ENCODE assay signal across 18 mouse cellular contexts in genomic region chr4:45682746-45683145, GRCm38 (mm10).
"Had no signal": no experiment of that assay in that cellular context is flagged by ENCODE, and none has a peak within 500 bp of the region (broad histone marks: within the 10 kb centered on the region; RNA-seq: fewer than 3 reads in every experiment).

No protein-coding gene starts in this region.

- H3K27me3 ChIP-seq: heart, embryonic 12.5 days; hindbrain, embryonic 13.5 days; hindbrain, embryonic 15.5 days; limb, embryonic 12.5 days; liver, embryonic 13.5 days had no signal

- H3K9me3 ChIP-seq: heart, embryonic 10.5 days; heart, embryonic 12.5 days; hindbrain, embryonic 13.5 days; hindbrain, embryonic 15.5 days; kidney, embryonic 15.5 days; limb, embryonic 10.5 days; limb, embryonic 12.5 days; liver, embryonic 13.5 days had no signal

- H3K9ac ChIP-seq: heart, embryonic 12.5 days; hindbrain, embryonic 13.5 days; hindbrain, embryonic 15.5 days; kidney, embryonic 15.5 days; limb, embryonic 12.5 days; liver, embryonic 13.5 days had no signal

- H3K27ac ChIP-seq: heart, adult 2 months; heart, embryonic 10.5 days; hindbrain, embryonic 13.5 days; hindbrain, embryonic 15.5 days; hindbrain, postnatal 0 days; kidney, embryonic 15.5 days; kidney, postnatal 0 days; layer of hippocampus, adult 2 months; left cerebral cortex, adult 2 months; limb, embryonic 10.5 days; limb, embryonic 12.5 days; liver, embryonic 13.5 days had no signal

- H3K36me3 ChIP-seq: heart, embryonic 10.5 days; heart, embryonic 12.5 days; hindbrain, embryonic 13.5 days; hindbrain, embryonic 15.5 days; kidney, embryonic 15.5 days; limb, embryonic 10.5 days; limb, embryonic 12.5 days; liver, embryonic 13.5 days had no signal

- H3K4me1 ChIP-seq: heart, embryonic 10.5 days; heart, embryonic 12.5 days; limb, embryonic 12.5 days; liver, embryonic 13.5 days had no signal

- H3K4me2 ChIP-seq: heart, embryonic 12.5 days; hindbrain, embryonic 13.5 days; hindbrain, embryonic 15.5 days; kidney, embryonic 15.5 days; limb, embryonic 12.5 days; liver, embryonic 11.5 days; liver, embryonic 13.5 days had no signal

- H3K4me3 ChIP-seq: gastrocnemius, adult 2 months; heart, adult 2 months; heart, embryonic 10.5 days; heart, embryonic 12.5 days; hindbrain, embryonic 13.5 days; hindbrain, embryonic 15.5 days; kidney, embryonic 15.5 days; layer of hippocampus, adult 2 months; left cerebral cortex, adult 2 months; limb, embryonic 10.5 days; limb, embryonic 12.5 days; liver, embryonic 13.5 days had no signal

- DNase-seq: heart, postnatal 4 days; liver; liver, embryonic 13.5 days had no signal

- ATAC-seq: hindbrain, postnatal 0 days; intestine, embryonic 16.5 days had no signal
